Mouse (Mus musculus) CD4-positive, CD25-positive, alpha-beta regulatory T cell, adult 2 months (primary cell): Measurements from ENCODE around the gene Timmdc1.
A peak's percentile ranks its signal among the peaks of the same experiment; 100 is the strongest.
"Not testable (repeated sequence)": the region's sequence is repeated elsewhere in the genome, so short reads cannot be mapped to it uniquely, and the experiment has no call there.

Source experiments
- DNase-seq: peaks from one replicate; pipeline ENCODE4 v3.0.0-alpha.2; 2012; ENCODE audit warnings: low read depth, low spot score

The Timmdc1 gene

DNA sequence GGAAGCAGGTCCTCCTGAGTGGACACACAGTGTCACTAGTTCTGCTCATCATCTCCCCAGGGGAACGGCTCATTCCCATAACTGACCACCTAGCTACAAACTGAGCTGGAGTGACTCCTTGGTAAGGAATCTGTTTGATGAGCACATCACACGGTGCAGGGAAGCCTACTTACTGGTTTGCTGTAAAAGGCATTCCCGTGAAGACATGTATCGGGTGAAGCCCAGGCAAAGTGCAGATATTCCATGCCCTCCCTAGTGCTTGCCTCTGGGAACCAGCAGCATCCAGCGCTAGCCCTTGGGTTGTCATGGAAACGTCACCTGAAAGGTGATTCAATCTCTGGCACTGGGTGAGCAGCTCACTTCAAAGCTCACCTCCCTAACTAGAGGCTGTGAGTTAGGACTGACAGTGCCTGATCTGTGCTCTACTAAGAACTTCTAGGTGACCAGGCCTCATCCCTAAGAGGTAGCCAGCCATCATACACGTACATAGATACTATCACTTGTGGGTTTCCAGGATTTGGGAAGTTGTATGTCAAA is 25.8 kb downstream of the Timmdc1 start:
- no peak for DNase-seq

DNA sequence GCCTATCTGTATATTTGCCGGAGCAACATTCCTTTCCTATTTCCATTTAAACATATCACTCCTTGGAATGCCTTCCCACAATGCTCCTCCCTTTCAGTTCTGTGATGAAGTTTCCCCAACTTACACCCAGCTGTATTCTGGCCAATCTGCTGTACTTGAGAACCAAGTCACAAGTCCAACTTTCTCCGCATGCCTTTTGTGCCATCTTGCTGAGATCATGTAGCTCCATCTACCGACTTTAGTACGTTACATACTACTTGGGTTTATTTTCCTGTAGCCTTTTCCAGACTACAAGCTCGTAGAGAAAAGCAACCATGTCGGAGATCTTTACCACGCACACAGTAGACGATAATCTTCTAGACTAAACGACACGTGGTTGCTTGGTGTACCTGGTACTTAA is 28.6 kb downstream of the Timmdc1 start:
- DNase-seq, result no peak

DNA sequence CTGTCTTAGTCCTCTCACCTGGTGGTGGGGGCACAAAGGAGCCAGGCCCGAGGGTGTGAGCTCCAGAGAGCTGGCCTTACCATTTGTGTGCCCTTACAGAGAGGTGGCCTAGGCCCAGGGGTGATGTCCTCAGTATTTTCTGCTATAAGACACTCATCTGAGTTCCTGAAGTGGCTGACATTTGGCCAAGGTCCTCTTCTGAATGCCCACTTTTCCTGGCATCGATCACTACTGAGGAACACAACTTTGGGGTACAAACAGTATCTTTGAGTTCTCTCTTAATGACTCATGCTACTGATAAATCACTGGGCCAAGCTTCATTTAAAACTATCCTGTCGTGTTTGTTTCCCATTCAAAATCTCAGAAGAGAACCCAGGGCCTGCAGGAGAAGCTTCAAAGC is 29.9 kb downstream of the Timmdc1 start:
- no peak for DNase-seq

DNA sequence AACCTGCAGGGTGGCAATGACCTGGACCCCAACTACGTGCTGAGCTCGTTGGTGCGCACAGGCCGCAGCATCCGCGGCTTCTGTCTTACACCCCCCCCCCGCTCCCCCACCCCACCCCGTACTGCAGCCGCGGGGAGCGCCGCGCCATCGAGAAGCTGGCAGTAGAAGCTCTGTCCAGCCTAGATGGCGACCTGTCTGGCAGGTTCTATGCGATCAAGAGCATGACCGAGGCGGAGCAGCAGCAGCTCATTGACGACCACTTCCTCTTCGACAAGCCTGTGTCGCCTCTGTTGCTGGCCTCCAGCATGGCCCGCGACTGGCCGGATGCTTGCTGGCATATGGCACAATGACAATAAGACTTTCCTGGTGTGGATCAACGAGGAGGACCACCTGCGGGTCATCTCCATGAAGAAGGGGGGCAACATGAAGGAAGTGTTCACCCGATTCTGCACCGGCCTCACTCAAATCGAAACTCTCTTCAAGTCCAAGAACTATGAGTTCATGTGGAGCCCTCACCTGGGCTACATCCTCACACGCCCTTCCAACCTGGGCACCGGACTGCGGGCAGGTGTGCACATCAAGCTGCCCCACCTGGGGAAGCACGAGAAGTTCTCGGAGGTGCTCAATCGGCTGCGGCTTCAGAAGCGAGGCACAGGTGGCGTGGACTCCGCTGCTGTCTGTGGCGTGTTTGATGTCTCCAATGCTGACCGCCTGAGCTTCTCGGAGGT is 38.7 kb downstream of the Timmdc1 start:
- peak; percentile 38 for DNase-seq

DNA sequence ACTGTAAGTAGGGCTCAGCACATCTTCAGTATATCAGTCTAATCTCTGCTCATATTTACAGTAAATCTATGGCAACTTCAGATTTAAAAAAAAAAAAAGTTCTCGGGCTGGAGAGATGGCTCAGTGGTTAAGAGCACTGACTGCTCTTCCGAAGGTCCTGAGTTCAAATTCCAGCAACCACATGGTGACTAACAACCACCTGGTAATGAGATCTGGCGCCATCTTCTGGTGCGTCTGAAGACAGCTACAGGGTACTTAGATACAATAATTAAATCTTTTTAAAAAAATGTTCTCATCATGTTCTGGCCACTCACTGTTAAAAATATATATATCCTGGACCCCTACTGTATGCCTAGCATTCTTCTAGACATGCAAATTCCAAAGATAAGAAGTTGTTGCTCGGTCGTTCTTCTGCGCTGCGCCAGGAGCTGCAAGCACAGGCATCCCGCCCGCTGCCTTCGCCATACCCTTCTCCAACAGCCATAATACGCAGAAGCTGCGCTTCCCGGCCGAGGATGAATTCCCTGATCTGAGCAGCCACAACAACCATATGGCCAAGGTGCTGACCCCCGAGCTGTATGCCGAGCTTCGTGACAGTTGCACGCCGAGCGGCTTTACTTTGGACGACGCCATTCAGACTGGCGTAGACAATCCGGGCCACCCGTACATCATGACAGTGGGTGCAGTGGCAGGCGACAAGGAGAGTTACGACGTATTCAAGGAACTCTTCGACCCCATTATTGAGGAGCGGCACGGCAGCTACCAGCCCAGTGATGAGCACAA is 39.5 kb downstream of the Timmdc1 start:
- peak; percentile 83 for DNase-seq

DNA sequence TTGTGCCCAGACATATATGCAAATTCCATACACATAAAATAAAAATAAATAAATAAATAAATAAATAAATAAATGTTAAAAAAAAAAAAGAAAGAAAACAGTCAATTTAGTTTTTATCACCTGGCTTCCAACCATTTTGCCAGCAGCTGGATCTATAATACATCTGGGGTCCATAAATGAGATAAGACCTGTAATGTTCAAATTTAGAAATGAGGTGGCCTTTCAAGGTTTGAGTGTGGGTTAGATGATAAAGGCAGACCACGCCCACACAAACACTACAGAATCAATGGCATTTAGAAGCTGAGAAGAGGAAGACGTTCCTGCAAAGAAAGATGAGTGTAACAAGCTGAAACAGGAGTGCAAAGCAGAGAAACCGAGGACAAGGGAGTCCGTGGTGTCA is 41.1 kb downstream of the Timmdc1 start:
- DNase-seq, result no peak

DNA sequence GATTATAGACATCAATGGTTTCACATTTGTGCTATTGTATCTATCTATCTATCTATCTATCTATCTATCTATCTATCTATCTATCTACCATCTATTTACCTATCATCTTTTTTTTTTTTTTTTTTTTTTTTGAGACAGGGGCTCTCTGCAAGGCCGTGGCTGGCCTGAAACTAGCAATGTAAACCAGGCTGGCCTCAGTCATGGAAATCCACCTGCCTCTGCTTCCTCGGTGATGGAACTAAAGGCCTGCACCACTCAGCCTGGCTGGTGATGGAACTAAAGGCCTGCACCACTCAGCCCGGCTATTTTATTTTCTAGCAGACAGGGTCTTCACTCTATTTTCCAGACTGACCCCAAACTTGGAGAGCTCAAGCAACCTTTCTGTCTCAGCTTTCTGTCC is 44.2 kb downstream of the Timmdc1 start:
- DNase-seq, result no peak

DNA sequence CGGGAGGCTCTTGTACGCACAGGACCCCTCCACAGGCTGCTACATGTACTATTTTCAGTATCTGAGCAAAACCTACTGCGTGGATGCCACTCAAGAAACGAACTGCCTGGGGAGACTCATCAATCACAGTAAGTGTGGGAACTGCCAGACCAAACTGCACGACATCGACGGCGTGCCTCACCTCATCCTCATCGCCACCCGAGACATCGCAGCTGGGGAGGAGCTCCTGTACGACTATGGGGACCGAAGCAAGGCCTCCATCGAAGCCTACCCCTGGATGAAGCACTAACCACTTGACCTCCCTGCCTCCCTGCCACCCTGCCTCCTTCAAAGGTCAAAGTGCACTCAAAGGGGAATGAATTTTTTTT is 45.2 kb downstream of the Timmdc1 start:
- not testable (repeated sequence) for DNase-seq

DNA sequence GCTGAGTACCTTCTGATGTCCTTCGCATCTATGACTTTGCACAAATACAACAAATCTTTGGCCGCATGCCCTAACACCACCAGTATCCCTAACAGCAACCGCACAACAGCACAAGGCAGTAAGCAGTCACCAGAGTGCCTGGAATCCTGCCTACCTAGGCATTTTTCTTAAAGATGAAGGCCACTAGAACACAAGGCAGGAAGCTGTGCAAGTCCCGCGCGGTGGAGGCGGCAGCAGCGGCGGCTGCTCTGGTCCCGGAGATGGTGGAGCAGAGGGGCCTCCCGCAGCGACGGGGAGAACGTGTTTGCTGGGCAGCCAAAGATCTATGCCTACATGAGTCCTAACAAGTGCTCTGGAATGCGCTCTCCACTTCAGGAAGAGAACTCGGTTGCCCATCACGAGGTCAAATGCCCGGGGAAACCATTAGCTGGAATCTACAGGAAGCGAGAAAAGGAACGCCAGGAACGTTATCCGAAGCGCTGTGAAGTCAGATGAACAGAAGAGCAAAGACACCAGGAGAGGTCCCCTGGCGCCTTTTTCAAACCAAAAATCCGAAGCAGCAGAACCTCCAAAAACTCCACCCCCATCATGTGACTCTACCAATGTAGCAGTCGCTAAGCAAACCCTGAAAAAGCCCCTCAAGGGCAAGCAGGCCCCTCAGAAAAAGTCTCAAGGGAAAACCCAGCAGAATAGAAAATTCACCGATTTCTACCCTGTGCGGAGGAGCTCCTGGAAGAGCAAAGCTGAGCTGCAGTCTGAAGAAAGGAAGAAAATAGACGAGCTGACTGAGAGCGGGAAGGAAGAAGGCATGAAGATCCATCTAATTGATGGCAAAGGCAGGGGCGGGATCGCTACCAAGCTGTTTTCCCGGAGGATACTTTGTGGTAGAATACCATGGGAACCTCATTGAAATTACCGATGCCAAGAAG is 45.9 kb downstream of the Timmdc1 start:
- DNase-seq, result peak; percentile 63

DNA sequence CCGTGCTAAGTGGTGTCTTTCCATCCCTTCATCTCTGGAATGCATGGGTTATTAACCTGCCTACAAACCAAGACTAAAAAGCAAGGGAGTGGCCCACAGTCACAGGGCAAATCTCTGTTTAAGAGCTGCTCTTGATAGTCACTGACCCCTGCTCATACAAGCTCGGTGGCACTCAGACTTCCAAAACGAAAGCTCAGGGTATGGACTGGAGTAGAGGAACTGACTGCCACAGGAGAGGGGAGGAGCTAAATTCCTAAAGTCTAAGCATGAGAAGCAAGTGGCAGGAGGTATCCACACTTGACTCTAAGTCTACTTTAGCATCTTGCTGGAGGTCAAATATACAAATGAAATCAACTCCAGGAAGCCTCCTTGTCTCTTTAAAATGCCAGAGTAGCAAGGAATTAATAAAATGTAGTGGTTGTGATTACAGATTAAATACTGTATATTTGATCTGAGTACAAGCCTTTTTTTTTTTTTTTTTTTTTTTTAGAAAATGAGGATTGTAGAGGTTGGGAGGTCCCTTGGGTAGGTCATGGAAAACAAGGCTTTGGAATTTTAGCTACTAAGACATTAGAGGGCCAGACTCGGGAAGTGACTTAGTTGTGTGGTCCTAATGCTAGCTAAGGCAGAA is 46.7 kb downstream of the Timmdc1 start:
- DNase-seq, result no peak

DNA sequence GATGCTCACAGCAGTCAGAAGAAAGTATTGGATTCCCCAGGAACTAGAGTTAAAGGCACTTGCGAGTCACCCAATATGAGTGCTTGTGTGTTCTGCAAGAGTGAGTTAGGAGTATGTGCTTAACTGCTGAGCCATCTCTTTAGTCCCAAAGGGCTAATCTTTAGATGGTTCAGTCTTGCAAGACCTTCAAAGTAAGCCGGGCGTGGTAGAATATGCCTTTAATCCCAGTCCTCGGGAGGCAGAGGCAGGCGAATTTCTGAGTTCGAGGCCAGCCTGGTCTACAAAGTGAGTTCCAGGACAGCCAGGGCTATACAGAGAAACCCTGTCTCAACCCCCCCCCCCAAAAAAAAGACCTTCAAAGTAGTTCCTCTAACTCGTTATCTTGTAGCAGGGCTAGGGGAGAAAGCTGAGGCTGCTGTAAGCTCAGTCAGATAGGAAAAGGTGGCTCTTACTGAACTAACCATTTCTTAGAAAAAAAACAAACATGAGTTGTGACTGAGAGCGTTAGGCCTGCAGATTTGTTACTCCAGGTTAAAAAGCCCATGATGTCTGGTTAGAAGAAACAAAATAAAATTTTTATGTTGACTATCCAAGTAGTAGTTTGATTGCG is 47.7 kb downstream of the Timmdc1 start:
- DNase-seq, result no peak

DNA sequence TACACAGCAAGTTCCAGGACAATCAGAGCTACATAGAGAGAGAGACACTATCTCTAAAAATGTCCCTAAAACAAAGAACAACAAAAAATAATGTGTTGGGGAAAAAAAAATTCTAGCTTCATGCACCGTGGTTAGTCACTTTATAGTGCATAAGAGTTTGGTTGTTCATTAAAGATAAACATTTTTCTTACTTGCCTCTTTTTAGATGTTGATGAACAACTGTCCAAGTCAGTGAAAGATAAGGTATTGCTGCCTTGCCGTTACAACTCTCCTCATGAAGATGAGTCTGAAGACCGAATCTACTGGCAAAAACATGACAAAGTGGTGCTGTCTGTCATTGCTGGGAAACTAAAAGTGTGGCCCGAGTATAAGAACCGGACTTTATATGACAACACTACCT is 48.8 kb downstream of the Timmdc1 start:
- DNase-seq, result no peak

DNA sequence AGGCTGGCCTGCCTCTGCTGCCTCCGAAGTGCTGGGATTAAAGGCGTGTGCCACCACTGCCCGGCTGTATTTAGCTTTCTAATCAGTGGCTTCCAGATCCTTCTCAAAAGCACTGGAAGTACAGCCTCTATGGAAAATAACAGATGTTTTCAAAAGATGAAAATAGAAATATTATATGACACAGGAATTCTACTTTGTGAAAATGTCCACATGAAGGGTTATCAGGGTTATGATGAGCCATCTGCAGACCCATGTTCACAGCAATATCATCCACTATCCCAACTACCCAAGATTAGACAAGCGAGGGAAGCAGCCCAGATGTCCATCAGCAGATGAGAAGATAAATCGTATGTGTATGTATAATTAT is 50.0 kb downstream of the Timmdc1 start:
- no peak for DNase-seq

DNA sequence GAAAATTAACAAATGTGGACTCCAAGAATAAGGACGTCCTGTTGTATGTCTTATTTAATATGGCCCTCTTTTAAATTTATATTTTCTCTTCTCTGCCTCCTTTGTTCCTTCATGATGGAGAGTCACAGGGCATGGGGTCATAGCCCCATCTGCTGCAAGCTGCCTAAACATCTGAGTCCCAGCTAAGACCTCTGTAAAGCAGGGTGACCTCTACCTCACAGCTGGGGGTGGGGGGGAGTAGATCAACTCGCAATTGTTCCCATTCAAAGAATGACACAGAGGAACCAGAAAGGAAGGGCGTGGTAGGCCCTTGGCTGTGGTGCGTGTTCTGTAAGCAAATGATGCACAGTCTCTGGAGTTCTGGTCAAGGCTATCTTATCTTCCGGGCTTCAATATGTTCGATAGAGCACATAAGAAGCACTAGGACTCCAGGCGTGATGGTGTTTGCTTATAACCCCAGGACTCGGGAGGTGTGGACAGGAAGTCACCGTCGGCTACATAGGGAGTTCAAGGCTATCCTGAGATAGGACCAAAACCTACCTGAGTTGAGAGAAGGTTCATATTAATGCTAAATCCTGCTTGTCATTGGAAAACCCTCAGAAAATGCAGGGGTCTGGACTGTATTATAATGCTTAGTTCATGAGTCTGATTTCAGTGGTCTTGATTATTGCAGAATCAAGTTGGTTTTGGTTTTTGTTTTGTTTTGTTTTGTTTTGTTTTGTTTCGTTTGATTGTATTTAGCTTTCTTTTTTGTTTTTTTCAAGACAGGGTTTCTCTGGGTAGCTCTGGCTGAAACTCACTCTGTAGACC is 50.6 kb downstream of the Timmdc1 start:
- no peak for DNase-seq

DNA sequence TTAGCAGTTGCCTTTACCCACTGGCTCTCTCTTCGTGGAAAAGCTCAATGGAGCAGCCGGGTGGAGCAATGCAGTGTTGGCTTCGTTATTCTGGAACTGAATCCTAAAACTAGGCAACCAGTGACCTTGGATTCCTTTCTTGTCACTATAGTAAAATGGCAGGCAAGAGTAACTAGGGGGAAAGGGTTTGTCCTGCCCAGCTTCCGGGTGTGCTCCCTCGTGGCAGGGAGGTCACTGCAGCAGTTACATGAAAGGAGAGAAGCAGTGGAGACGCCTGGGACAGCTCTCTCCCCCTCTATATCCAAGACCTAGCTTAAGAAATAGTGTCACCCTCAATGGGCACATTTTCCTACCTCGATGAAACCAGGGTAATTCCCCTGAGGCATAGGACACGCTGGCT is 53.0 kb downstream of the Timmdc1 start:
- no peak for DNase-seq

DNA sequence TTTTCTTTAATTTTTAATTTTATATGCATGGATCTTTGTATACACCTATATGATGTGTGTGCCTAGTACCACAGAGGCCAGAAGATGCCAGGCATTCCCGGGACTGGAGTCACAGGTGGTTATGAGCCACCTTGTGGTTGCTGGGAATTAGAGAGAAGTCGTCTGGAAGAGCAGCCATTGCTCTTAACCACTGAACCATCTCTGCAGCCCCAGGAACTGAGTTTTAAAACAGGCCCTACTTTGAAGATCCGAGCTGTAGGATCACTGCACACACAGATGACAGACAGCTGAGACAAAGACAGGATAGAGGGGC is 53.8 kb downstream of the Timmdc1 start:
- no peak for DNase-seq

DNA sequence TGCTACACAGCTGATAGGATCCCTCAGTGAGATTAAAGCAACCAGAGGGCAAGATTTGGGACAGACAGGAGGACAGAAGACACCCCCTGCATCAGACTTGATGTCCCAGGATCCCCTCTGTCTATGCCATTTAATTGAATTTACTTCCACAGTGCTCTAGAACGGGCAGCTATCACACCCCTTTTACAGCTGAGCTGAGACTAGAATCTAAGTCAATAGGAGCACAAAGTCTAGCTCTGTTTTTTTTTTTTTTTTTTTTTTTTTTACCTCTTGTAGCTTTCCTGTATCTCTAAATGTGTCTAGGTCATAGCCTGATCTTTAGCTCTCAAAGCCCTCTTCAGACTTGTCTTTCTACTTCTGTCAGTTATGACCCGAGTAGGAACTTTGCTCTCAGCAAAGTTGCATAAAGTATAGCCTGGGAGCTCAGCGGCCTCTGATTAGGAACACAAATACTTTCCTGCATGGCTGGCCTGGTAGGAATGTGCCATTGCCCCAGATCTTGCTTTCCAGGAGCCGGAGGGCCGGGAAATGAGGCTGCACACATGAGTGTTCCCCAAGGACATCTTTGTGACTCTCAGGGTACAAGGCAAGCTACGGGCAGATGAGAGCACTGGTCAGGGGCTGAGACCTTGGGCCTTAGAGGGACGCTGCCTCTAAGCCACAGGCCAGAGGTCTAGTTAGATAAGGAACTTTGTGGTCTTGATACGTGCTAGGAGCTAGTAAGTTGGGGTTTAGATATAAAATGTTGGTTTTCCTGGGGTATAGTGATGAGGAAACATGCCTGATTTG is 54.4 kb downstream of the Timmdc1 start:
- DNase-seq, result no peak

DNA sequence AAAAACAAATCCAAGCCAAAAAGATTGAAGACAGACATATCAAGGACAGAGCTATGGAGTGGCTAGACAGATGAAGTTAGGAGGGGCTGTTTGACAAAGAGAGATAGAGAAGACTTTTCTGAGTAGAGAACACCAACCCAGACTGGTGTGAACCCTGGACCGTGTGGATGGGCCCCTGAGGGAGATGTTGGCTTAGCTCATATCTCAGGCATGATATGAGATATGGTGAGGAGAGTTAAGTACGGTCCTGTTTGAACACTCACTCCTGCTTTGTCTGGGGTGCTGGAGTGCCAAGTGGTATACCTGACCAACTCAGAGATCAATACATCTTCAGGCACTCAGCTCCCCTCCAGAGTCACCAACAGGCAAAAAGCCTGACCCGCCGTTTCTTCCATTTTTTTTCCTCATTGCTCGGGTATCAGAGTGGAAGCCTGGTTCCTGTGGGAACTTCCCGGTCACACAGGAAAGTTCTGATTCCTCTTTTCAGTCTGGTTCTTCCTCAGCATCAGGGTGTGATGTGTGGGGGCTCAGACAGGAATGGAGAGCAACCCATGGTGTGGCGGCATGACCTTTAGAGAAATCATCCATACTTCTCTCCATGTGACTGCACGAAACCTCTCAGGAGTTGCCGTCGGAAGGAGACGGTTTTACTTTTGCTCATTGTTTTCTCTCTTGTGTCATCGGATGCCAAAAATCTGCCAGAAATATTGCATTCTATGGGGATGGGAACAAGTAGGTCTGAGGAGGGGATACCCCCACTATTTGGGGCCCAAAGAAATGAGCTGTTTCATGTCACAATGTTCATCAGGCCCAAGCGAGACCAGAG is 55.2 kb downstream of the Timmdc1 start:
- DNase-seq, result no peak

DNA sequence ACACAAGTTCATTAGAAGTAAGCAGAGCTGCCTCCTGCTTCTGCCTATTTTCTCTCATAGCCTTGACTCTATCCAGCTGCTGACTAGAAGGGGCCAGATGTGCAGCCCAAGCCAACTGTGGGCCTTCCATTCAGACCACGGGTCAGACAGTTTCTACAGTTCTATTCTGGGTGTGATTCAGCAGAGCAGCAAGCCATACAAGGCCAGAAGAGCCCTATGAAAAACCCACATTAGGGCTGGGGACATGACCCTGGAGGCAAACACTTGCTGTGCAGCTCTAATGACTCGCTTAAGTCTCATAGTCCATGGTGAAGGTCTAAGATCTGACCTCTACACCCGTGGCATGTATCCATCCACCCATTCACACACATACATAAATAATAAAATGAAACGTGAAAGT is 56.4 kb downstream of the Timmdc1 start:
- DNase-seq, result no peak
